Mouse (Mus musculus) ES-E14 (cell line): ENCODE results near the gene Setd3.

Source experiments
- ZC3H11A ChIP-seq: IDR thresholded peaks from 2 replicates; pipeline ENCODE4 v1.6.1; 2012; ENCODE audit warnings: low read depth, mild to moderate bottlenecking, inconsistent platforms, low read length, borderline replicate concordance
- ZNF384 ChIP-seq: IDR thresholded peaks from 2 replicates; pipeline ENCODE4 v1.6.1; 2012; ENCODE audit warnings: low read depth, low read length, inconsistent platforms

DNA sequence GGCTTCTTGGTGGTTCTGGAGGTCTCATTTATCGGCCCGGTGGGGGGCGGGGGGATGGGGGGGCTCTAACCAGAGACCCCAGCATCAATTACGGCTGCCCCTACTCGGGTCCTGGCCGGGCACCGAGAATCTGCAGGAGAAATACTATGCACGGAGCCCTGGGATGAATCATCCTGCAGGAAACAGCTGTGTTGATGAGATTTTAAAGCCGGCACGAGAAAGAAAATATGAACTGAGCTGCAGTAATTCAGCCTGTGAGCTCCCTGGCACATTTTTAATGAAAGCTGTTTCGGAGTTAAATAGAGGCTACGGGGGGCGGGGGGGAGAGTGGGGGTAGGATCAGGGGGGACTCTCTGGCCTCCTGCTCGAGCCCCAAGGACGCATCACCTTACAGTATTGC, 40.0 kb upstream of the Setd3 start:
- TF ChIP-seq ZNF384 (no peak), ZC3H11A (no peak)
